Mouse (Mus musculus) olfactory bulb, adult 2 months (tissue): ENCODE data around the gene Dnah17.

Experiments
- CTCF ChIP-seq: fragments of 200-500 bp; IDR thresholded peaks from 2 replicates; pipeline ENCODE4 v1.5.1; 2012; ENCODE audit warnings: low read depth, mild to moderate bottlenecking, low read length, moderate library complexity; ENCODE audit not compliant: insufficient read depth
- POLR2A ChIP-seq: fragments of 200-500 bp; IDR thresholded peaks from 2 replicates; pipeline ENCODE4 v1.6.1; 2012; ENCODE audit warnings: mild to moderate bottlenecking, low read depth, low read length, moderate library complexity; ENCODE audit not compliant: insufficient read depth

DNA sequence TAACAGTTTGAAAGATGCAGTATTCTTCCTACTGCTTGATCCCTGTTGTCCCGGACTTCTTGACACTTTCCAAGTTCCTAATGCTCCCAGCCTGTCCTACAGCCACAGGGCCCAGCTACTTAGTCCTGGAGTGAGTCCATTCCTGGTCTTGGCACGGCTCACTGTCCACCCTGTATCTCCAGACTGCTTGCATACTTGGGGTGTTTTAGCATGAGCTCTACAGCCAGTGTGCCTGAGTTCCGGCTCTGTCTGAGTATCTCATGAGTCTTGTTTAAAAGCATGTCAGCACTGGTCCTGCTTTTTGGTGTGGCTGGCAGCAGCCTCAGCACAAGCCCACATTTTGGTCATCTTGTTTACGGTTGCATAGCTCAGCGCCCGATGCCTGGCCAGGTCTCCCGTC lies 44.3 kb upstream of the Dnah17 start:
- no peak for TF ChIP-seq CTCF
- TF ChIP-seq POLR2A: no peak
